Mouse (Mus musculus) megakaryocyte progenitor cell, adult 5-6 weeks (primary cell): Measurements from ENCODE around the gene Adora2b. TPM values are rescaled to one million over a fixed set of nuclear protein-coding genes. Genes with fewer than 3 reads are reported as not detected.

Experiments
- total RNA-seq, 2 experiments: library from RNA; stranded (forward) in 1 of 2; stranded (reverse) in 1 of 2; fragments of 157-497, 149-512 nt in 1 of 2; fragments of 200-1000 nt in 1 of 2; gene quantifications; 2 replicates each; pipeline versions ENCODE4 v1.2.3 to v1.2.4; 2015 to 2017

The Adora2b gene
- total RNA-seq, 2 experiments from 2014 or later, result 0.42 to 0.50 TPM

Other genes starting within 250 kb of the Adora2b start
- 7.4 and 8.9 TPM in 2 replicates for gene Zswim7, start 32.4 kb downstream of the Adora2b start, total RNA-seq (2015)
- 5.1 and 9.3 TPM in 2 replicates for gene Zswim7, start 32.4 kb downstream of the Adora2b start, total RNA-seq (2017)
- 7.1 and 8.5 TPM in 2 replicates for gene Ttc19, start 32.5 kb downstream of the Adora2b start, total RNA-seq (2015)
- gene Ttc19, start 32.5 kb downstream of the Adora2b start, total RNA-seq (2017), result 12.2 and 14.0 TPM in 2 replicates
- 6.5 and 9.2 TPM in 2 replicates for gene Pigl, start 209.5 kb downstream of the Adora2b start, total RNA-seq (2015)
- 2.0 and 2.4 TPM in 2 replicates for gene Pigl, start 209.5 kb downstream of the Adora2b start, total RNA-seq (2017)
- gene Ncor1, start 209.6 kb downstream of the Adora2b start, total RNA-seq (2015), result 354 and 377 TPM in 2 replicates
- 211 and 287 TPM in 2 replicates for gene Ncor1, start 209.6 kb downstream of the Adora2b start, total RNA-seq (2017)